Mouse (Mus musculus) MEL (cell line): ENCODE measurements around the gene Tsga10ip. TPM values are rescaled to one million over a fixed set of nuclear protein-coding genes. Genes with fewer than 3 reads are reported as not detected.

Experiments
- DNase-seq: peaks from one replicate; pipeline ENCODE4 v3.0.0; 2011; ENCODE audit warnings: low read depth, low spot score
- H3K27ac ChIP-seq: 2 replicates; pipeline ENCODE4 v1.5.1; 2012; ENCODE audit warnings: low read depth, mild to moderate bottlenecking, control low read depth, low read length, moderate library complexity; ENCODE audit not compliant: control insufficient read depth
- H3K27me3 ChIP-seq, 2 experiments: fragments of 150-350 bp in 1 of 2; sonication (generic) in 1 of 2; 2 replicates each; pipeline ENCODE4 v1.6.1; 2012; ENCODE audit warnings: low read length in 2 of 2, mild to moderate bottlenecking in 2 of 2, improper control_type of control experiment in 1 of 2, moderate library complexity in 1 of 2; ENCODE audit not compliant: insufficient read depth in 2 of 2, control insufficient read depth in 1 of 2
- H3K36me3 ChIP-seq, 2 experiments: 2 replicates each; pipeline ENCODE4 v1.6.1; 2012 to 2014; ENCODE audit warnings: low read length in 2 of 2, improper control_type of control experiment in 1 of 2, inconsistent platforms in 1 of 2, mild to moderate bottlenecking in 1 of 2; ENCODE audit not compliant: insufficient read depth in 2 of 2, control insufficient read depth in 1 of 2
- H3K4me1 ChIP-seq, 2 experiments: fragments of 150-350 bp in 1 of 2; sonication (generic) in 1 of 2; 2 replicates each; pipeline ENCODE4 v1.6.1; 2012; ENCODE audit warnings: low read length in 2 of 2, improper control_type of control experiment in 1 of 2, mild to moderate bottlenecking in 1 of 2; ENCODE audit not compliant: insufficient read depth in 2 of 2, control insufficient read depth in 1 of 2
- H3K4me3 ChIP-seq, 2 experiments: fragments of 150-350 bp in 1 of 2; sonication (generic) in 1 of 2; 2 replicates each; pipeline ENCODE4 v1.5.1; 2012; ENCODE audit warnings: low read depth in 2 of 2, low read length in 2 of 2, mild to moderate bottlenecking in 2 of 2, moderate library complexity in 2 of 2, control low read depth in 1 of 2, improper control_type of control experiment in 1 of 2; ENCODE audit not compliant: control insufficient read depth in 1 of 2, insufficient read depth in 1 of 2
- H3K79me2 ChIP-seq: 2 replicates; pipeline ENCODE4 v1.6.1; 2012; ENCODE audit warnings: mild to moderate bottlenecking, low read length, moderate library complexity; ENCODE audit not compliant: control insufficient read depth, poor library complexity, insufficient read depth
- H3K9ac ChIP-seq: 2 replicates; pipeline ENCODE4 v1.6.1; 2012; ENCODE audit warnings: low read depth, mild to moderate bottlenecking, control low read depth, low read length, moderate library complexity; ENCODE audit not compliant: control insufficient read depth, poor library complexity, severe bottlenecking
- H3K9me3 ChIP-seq: fragments of 150-350 bp; sonication (generic); replicated peaks from 2 replicates; pipeline ENCODE4 v1.6.1; 2012; ENCODE audit warnings: mild to moderate bottlenecking, low read length, improper control_type of control experiment, moderate library complexity; ENCODE audit not compliant: insufficient read depth
- CHD2 ChIP-seq: IDR thresholded peaks from 2 replicates; pipeline ENCODE4 v1.6.1; 2011; ENCODE audit warnings: low read length, improper control_type of control experiment
- CTCF ChIP-seq, 3 experiments: IDR thresholded peaks in 2 of 3; conservative IDR thresholded peaks in 1 of 3; 2 replicates each; pipeline ENCODE4 v1.5.1; 2011 to 2012; ENCODE audit warnings: low read length in 3 of 3, low read depth in 2 of 3, mild to moderate bottlenecking in 2 of 3, improper control_type of control experiment in 1 of 3, inconsistent platforms in 1 of 3, mixed read lengths in 1 of 3, moderate library complexity in 1 of 3; ENCODE audit not compliant: control insufficient read depth in 1 of 3, insufficient read depth in 1 of 3, poor library complexity in 1 of 3, severe bottlenecking in 1 of 3
- E2F4 ChIP-seq: IDR thresholded peaks from 2 replicates; pipeline ENCODE4 v1.6.1; 2011; ENCODE audit warnings: low read depth, low read length, improper control_type of control experiment, borderline replicate concordance
- ELF1 ChIP-seq: IDR thresholded peaks from 2 replicates; pipeline ENCODE4 v1.6.1; 2014; ENCODE audit warnings: low read depth, mild to moderate bottlenecking, inconsistent platforms, low read length, improper control_type of control experiment, moderate library complexity
- ETS1 ChIP-seq: IDR thresholded peaks from 2 replicates; pipeline ENCODE4 v1.6.1; 2012; ENCODE audit warnings: low read depth, mild to moderate bottlenecking, inconsistent platforms, low read length, improper control_type of control experiment, moderate library complexity
- GATA1 ChIP-seq: IDR thresholded peaks from 2 replicates; pipeline ENCODE4 v1.6.1; 2011; ENCODE audit warnings: low read depth, low read length, improper control_type of control experiment
- HCFC1 ChIP-seq: IDR thresholded peaks from 2 replicates; pipeline ENCODE4 v1.6.1; 2012; ENCODE audit warnings: low read depth, mild to moderate bottlenecking, inconsistent platforms, low read length, improper control_type of control experiment, moderate library complexity
- KAT2A ChIP-seq: conservative IDR thresholded peaks from 2 replicates; pipeline ENCODE4 v1.6.1; 2012; ENCODE audit warnings: low read depth, low read length, improper control_type of control experiment, inconsistent platforms
- MAFK ChIP-seq: IDR thresholded peaks from 2 replicates; pipeline ENCODE4 v1.6.1; 2011; ENCODE audit warnings: low read depth, mild to moderate bottlenecking, low read length, improper control_type of control experiment, borderline replicate concordance
- MAX ChIP-seq: IDR thresholded peaks from 2 replicates; pipeline ENCODE4 v1.6.1; 2011; ENCODE audit warnings: low read length, improper control_type of control experiment
- MEF2A ChIP-seq: IDR thresholded peaks from 2 replicates; pipeline ENCODE4 v1.6.1; 2014; ENCODE audit warnings: low read depth, mild to moderate bottlenecking, inconsistent platforms, low read length, improper control_type of control experiment; ENCODE audit not compliant: poor library complexity, insufficient replicate concordance, severe bottlenecking; ENCODE audit errors: extremely low read depth
- MXI1 ChIP-seq: IDR thresholded peaks from 2 replicates; pipeline ENCODE4 v1.6.1; 2011; ENCODE audit warnings: mild to moderate bottlenecking, low read depth, low read length, improper control_type of control experiment
- NELFE ChIP-seq: IDR thresholded peaks from 2 replicates; pipeline ENCODE4 v1.6.1; 2011; ENCODE audit warnings: low read depth, low read length, improper control_type of control experiment
- NRF1 ChIP-seq: IDR thresholded peaks from 2 replicates; pipeline ENCODE4 v1.6.1; 2014; ENCODE audit warnings: low read depth, mild to moderate bottlenecking, inconsistent platforms, low read length, improper control_type of control experiment, moderate library complexity; ENCODE audit not compliant: poor library complexity, insufficient read depth, severe bottlenecking
- POLR2AphosphoS2 ChIP-seq: IDR thresholded peaks from 2 replicates; pipeline ENCODE4 v1.6.1; 2011; ENCODE audit warnings: low read length, improper control_type of control experiment
- POLR2AphosphoS5 ChIP-seq: IDR thresholded peaks from 2 replicates; pipeline ENCODE4 v1.6.1; 2012; ENCODE audit warnings: low read depth, borderline replicate concordance, mild to moderate bottlenecking, inconsistent platforms, low read length, moderate library complexity, mixed read lengths
- RCOR1 ChIP-seq: IDR thresholded peaks from 2 replicates; pipeline ENCODE4 v1.6.1; 2012; ENCODE audit warnings: low read depth, mild to moderate bottlenecking, inconsistent platforms, low read length, improper control_type of control experiment
- SIN3A ChIP-seq: IDR thresholded peaks from 2 replicates; pipeline ENCODE4 v1.6.1; 2012; ENCODE audit warnings: low read length, improper control_type of control experiment, inconsistent platforms
- TAL1 ChIP-seq: IDR thresholded peaks from 2 replicates; pipeline ENCODE4 v1.6.1; 2012; ENCODE audit warnings: mild to moderate bottlenecking, inconsistent platforms, low read length, moderate library complexity, mixed read lengths
- TCF12 ChIP-seq: IDR thresholded peaks from 2 replicates; pipeline ENCODE4 v1.6.1; 2014; ENCODE audit warnings: low read depth, mild to moderate bottlenecking, inconsistent platforms, low read length, improper control_type of control experiment, moderate library complexity
- UBTF ChIP-seq: IDR thresholded peaks from 2 replicates; pipeline ENCODE4 v1.6.1; 2012; ENCODE audit warnings: low read depth, mild to moderate bottlenecking, inconsistent platforms, low read length, improper control_type of control experiment, moderate library complexity, borderline replicate concordance; ENCODE audit not compliant: insufficient read depth
- USF1 ChIP-seq: IDR thresholded peaks from 2 replicates; pipeline ENCODE4 v1.6.1; 2014; ENCODE audit warnings: low read depth, mild to moderate bottlenecking, inconsistent platforms, low read length, improper control_type of control experiment, moderate library complexity
- USF2 ChIP-seq, 2 experiments: IDR thresholded peaks; 2 replicates each; pipeline ENCODE4 v1.6.1; 2011 to 2012; ENCODE audit warnings: improper control_type of control experiment in 2 of 2, low read length in 2 of 2, borderline replicate concordance in 1 of 2, inconsistent platforms in 1 of 2, low read depth in 1 of 2, mild to moderate bottlenecking in 1 of 2; ENCODE audit not compliant: insufficient read depth in 1 of 2
- ZC3H11A ChIP-seq: IDR thresholded peaks from 2 replicates; pipeline ENCODE4 v1.6.1; 2012; ENCODE audit warnings: low read depth, mild to moderate bottlenecking, inconsistent platforms, low read length, improper control_type of control experiment
- ZKSCAN1 ChIP-seq: IDR thresholded peaks from 2 replicates; pipeline ENCODE4 v1.6.1; 2012; ENCODE audit warnings: low read depth, mild to moderate bottlenecking, inconsistent platforms, low read length, improper control_type of control experiment, moderate library complexity
- ZNF384 ChIP-seq: IDR thresholded peaks from 2 replicates; pipeline ENCODE4 v1.6.1; 2012; ENCODE audit warnings: low read depth, mild to moderate bottlenecking, inconsistent platforms, low read length, improper control_type of control experiment
- polyA plus RNA-seq, 2 experiments: library from polyadenylated mRNA; stranded (reverse) in 1 of 2; unstranded in 1 of 2; fragments of >175 nt in 1 of 2; fragments of >200 nt in 1 of 2; gene quantifications; 2 replicates each; pipeline versions ENCODE4 v1.2.1 to v1.2.4; 2012; ENCODE audit warnings: low replicate concordance in 2 of 2, low read depth in 1 of 2; ENCODE audit not compliant: insufficient read length in 2 of 2, insufficient read depth in 1 of 2, missing spikeins in 1 of 2
- total RNA-seq: library from RNA; depleted of rRNA; stranded (reverse); fragments of 300-350 nt; gene quantifications from 2 replicates; pipeline ENCODE4 v1.2.3, GENCODE M21; 2012

The Tsga10ip gene
- total and polyA plus RNA-seq, 3 experiments: 0.54 to 4.5 TPM; not detected in 1

DNA sequence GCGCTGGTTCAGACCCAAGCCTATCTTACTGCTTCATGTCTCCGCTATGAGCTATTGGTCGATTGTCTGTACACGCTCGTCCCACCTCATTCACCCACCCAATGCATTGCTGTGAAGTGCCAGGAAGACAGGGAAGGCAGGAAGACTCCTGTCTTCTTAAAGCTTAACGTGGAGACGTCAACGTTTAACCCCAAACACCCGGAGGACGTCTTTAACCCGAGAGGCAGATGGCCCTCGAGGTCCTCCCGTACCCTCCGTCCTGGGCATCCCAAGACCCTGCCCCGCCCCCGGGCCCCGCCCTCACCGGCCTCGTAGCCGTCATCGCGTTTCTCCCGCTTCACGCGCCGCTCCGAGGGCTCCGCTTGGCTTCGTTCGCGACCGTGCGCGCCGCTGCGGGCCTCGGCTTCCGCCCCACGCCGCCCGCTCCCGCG lies 14.3 kb downstream of the Tsga10ip start:
- peak overlapping the region; percentile 69 to 92 for H3K4me3 ChIP-seq
- TF ChIP-seq POLR2AphosphoS5: no peak
- TF ChIP-seq GATA1: no peak
- no peak for TF ChIP-seq CHD2
- TF ChIP-seq MAFK: no peak
- no peak for TF ChIP-seq RCOR1
- no peak for TF ChIP-seq MEF2A
- no peak for TF ChIP-seq NRF1
- no peak; the same call in 1 of the 2 replicates for TF ChIP-seq MXI1
- TF ChIP-seq ZNF384: no peak
- TF ChIP-seq TCF12: no peak
- TF ChIP-seq ELF1: no peak
- TF ChIP-seq NELFE: no peak
- TF ChIP-seq CTCF (IDR thresholded peaks at IDR 0.05 in 2 of 3, conservative IDR thresholded peaks at IDR 0.05 in 1 of 3; ENCODE audit: control insufficient read depth in 1 of 3, insufficient read depth in 1 of 3, low read depth in 2 of 3, low read length in 3 of 3, poor library complexity in 1 of 3, severe bottlenecking in 1 of 3): no peak
- no peak; the same call in 1 of the 2 replicates for TF ChIP-seq MAX
- H3K4me1 ChIP-seq: peaks cover 3 to 26% of the 10 kb centered on the region in 2 experiments; a peak in 3 of 4 replicates
- H3K27ac ChIP-seq: peak overlapping the region; percentile 82
- H3K79me2 ChIP-seq: peaks cover 39% of the 10 kb centered on the region
- no peaks in the 10 kb centered on the region for H3K27me3 ChIP-seq
- H3K9me3 ChIP-seq: no peaks in the 10 kb centered on the region
- peak; percentile 63 for DNase-seq
- peaks cover 0 to 13% of the 10 kb centered on the region in 2 experiments; a peak in 2 of 4 replicates for H3K36me3 ChIP-seq
- peak overlapping the region; percentile 96 for H3K9ac ChIP-seq

DNA sequence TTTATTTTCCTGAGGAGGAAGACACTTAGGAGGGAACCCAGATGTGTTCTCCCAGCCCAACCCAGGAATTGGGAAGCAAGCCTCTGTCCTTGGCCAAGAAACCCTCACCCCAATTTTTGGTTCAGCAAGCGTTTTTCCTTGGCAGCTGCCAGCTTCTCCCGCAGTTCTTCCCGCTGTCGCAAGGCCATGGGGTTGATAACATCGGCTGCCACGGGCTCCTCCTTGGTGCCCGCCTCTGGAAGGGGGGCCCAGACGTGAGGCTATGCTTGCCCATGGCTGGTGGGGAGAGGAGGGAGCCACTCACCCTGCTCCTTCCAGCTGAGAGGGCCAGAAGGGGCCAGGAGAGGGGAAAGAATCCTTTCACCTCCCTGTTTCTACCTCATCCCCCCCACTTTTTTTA lies 17.6 kb downstream of the Tsga10ip start:
- Histone ChIP-seq H3K9ac (no peak overlapping the region), H3K36me3 (peaks cover 0 to 6% of the 10 kb centered on the region in 2 experiments; a peak in 3 of 4 replicates), H3K4me3 (no peak overlapping the region), H3K9me3 (no peaks in the 10 kb centered on the region), H3K79me2 (peaks cover 33% of the 10 kb centered on the region), H3K4me1 (peaks cover 3 to 12% of the 10 kb centered on the region in 2 experiments; a peak in 3 of 4 replicates), H3K27me3 (no peaks in the 10 kb centered on the region), H3K27ac (no peak overlapping the region)
- TF ChIP-seq SIN3A (no peak), MAFK (no peak), ETS1 (no peak), MEF2A (no peak), CTCF (IDR thresholded peaks at IDR 0.05 in 2 of 3, conservative IDR thresholded peaks at IDR 0.05 in 1 of 3; ENCODE audit: control insufficient read depth in 1 of 3, insufficient read depth in 1 of 3, low read depth in 2 of 3, low read length in 3 of 3, poor library complexity in 1 of 3, severe bottlenecking in 1 of 3) (no peak), KAT2A (no peak), CHD2 (no peak), USF1 (no peak), E2F4 (no peak), HCFC1 (no peak), TAL1 (no peak), ZC3H11A (no peak), ZKSCAN1 (no peak), USF2 (IDR thresholded peaks at IDR 0.05; ENCODE audit: borderline replicate concordance in 1 of 2, insufficient read depth in 1 of 2, low read depth in 1 of 2, low read length in 2 of 2) (no peak), UBTF (no peak), POLR2AphosphoS2 (no peak)
- DNase-seq: no peak
